Mouse (Mus musculus): ENCODE data around the gene Crybg2. TPM values are rescaled to one million over a fixed set of nuclear protein-coding genes. Genes with fewer than 3 reads are reported as not detected.

Crybg2 gene
- polyA plus RNA-seq, 1 experiment, result not detected

GRCm38 (mm10) chr4:134017201-134017865 lies 43.3 kb upstream of the Crybg2 start:
- Histone ChIP-seq H3K79me2 (ENCODE audit: control insufficient read depth, insufficient read depth) (no peaks in the 10 kb centered on the region), H3K27me3 (ENCODE audit: control insufficient read depth, insufficient read depth, insufficient read length) (peaks cover 52% of the 10 kb centered on the region), H3K79me3 (ENCODE audit: low read depth) (no peaks in the 10 kb centered on the region), H3K36me3 (ENCODE audit: control insufficient read depth, insufficient read depth) (no peaks in the 10 kb centered on the region), H3ac (ENCODE audit: control insufficient read depth, insufficient read length, low read depth) (no peak overlapping the region), H3K4me3 (ENCODE audit: insufficient read depth, poor library complexity, severe bottlenecking) (no peak overlapping the region)
- TF ChIP-seq MAX (IDR thresholded peaks at IDR 0.05), result no peak
- no peak for TF ChIP-seq USF1 (IDR thresholded peaks at IDR 0.05; ENCODE audit: low read depth)
- no peak for TF ChIP-seq CTCF (IDR thresholded peaks at IDR 0.05; ENCODE audit: control insufficient read depth, insufficient read depth, insufficient read length)
- no peak for TF ChIP-seq FOSL1 (IDR thresholded peaks at IDR 0.05; ENCODE audit: insufficient read depth, low read length, poor library complexity, severe bottlenecking)
- no peak for TF ChIP-seq MYOG (IDR thresholded peaks at IDR 0.05; ENCODE audit: control insufficient read depth, extremely low read depth, insufficient read length)
- TF ChIP-seq MYOD1 (IDR thresholded peaks at IDR 0.05; ENCODE audit: control insufficient read depth, insufficient read length, low read depth), result no peak
- no peak for TF ChIP-seq CEBPB (IDR thresholded peaks at IDR 0.05; ENCODE audit: low read depth)

DNA sequence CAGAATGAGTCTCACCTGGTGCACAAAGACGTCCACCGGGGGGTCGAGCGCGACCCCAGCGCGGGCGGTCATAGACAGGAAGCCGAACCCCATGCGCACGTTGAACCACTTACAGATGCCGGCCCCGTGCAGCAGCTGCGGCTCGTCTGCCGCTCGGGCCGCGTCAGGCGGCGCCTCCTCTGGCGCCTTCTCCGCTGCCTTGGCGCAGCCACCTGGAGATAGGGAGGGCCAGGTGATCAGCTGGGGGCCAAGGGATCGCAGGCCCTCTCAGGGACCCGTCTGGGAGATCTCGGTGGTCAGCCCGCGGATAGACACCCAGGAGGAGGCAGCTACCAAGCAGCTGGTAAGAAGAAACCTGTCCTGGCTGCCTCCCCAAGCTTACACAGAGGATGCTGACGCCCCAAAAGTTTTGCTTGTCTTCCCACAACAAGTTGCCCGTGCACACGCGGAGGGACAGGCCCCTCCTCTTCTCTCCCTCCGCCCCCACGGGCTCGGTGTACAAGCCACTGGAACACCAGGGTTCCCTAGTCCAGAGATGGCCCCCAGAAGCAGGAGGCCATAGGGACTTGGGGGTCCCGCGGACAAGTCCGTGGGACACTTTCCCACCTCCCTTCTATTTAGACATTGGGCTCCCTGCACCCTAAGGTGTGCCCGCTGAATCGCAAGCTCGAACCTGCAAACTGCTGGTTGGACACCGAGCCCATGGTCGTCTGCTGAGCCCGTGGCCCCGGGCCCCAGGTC lies 42.4 kb upstream of the Crybg2 start:
- Histone ChIP-seq H3ac (ENCODE audit: control insufficient read depth, insufficient read length, low read depth) (no peak overlapping the region), H3K79me3 (ENCODE audit: low read depth) (no peaks in the 10 kb centered on the region), H3K79me2 (ENCODE audit: control insufficient read depth, insufficient read depth) (no peaks in the 10 kb centered on the region), H3K4me3 (ENCODE audit: insufficient read depth, poor library complexity, severe bottlenecking) (no peak overlapping the region), H3K36me3 (ENCODE audit: control insufficient read depth, insufficient read depth) (no peaks in the 10 kb centered on the region), H3K27me3 (ENCODE audit: control insufficient read depth, insufficient read depth, insufficient read length) (peaks cover 44% of the 10 kb centered on the region)
- TF ChIP-seq CTCF (IDR thresholded peaks at IDR 0.05; ENCODE audit: control insufficient read depth, insufficient read depth, insufficient read length) (no peak), MYOG (IDR thresholded peaks at IDR 0.05; ENCODE audit: control insufficient read depth, extremely low read depth, insufficient read length) (no peak), USF1 (IDR thresholded peaks at IDR 0.05; ENCODE audit: low read depth) (no peak), FOSL1 (IDR thresholded peaks at IDR 0.05; ENCODE audit: insufficient read depth, low read length, poor library complexity, severe bottlenecking) (no peak), MYOD1 (IDR thresholded peaks at IDR 0.05; ENCODE audit: control insufficient read depth, insufficient read length, low read depth) (no peak)

GRCm38 (mm10) chr4:134018779-134019145 lies 41.9 kb upstream of the Crybg2 start, which contains the start of gene Lin28a:
Lin28a (minus strand) TSS chr4:134018841.
- peaks cover 45% of the 10 kb centered on the region for H3K27me3 ChIP-seq (ENCODE audit: control insufficient read depth, insufficient read depth, insufficient read length)
- TF ChIP-seq CEBPB (IDR thresholded peaks at IDR 0.05; ENCODE audit: low read depth) (no peak), CTCF (IDR thresholded peaks at IDR 0.05; ENCODE audit: control insufficient read depth, insufficient read depth, insufficient read length) (no peak), MYOD1 (IDR thresholded peaks at IDR 0.05; ENCODE audit: control insufficient read depth, insufficient read length, low read depth) (no peak), MAX (IDR thresholded peaks at IDR 0.05) (no peak), FOSL1 (IDR thresholded peaks at IDR 0.05; ENCODE audit: insufficient read depth, low read length, poor library complexity, severe bottlenecking) (no peak), MYOG (IDR thresholded peaks at IDR 0.05; ENCODE audit: control insufficient read depth, extremely low read depth, insufficient read length) (no peak)
- H3K4me3 ChIP-seq (ENCODE audit: insufficient read depth, poor library complexity, severe bottlenecking), result no peak within 1 kb of the TSS
- H3K79me2 ChIP-seq (ENCODE audit: control insufficient read depth, insufficient read depth), result no peaks in the 10 kb centered on the region
- no peak within 1 kb of the TSS for H3ac ChIP-seq (ENCODE audit: control insufficient read depth, insufficient read length, low read depth)
- H3K36me3 ChIP-seq (ENCODE audit: control insufficient read depth, insufficient read depth), result no peaks in the 10 kb centered on the region
- H3K79me3 ChIP-seq (ENCODE audit: low read depth), result no peaks in the 10 kb centered on the region

- no peaks in the 10 kb centered on the region for H3K36me3 ChIP-seq (ENCODE audit: control insufficient read depth, insufficient read depth)
- H3ac ChIP-seq (ENCODE audit: control insufficient read depth, insufficient read length, low read depth), result no peak overlapping the region
- peaks cover 45% of the 10 kb centered on the region for H3K27me3 ChIP-seq (ENCODE audit: control insufficient read depth, insufficient read depth, insufficient read length)
- H3K79me2 ChIP-seq (ENCODE audit: control insufficient read depth, insufficient read depth), result no peaks in the 10 kb centered on the region
- no peaks in the 10 kb centered on the region for H3K79me3 ChIP-seq (ENCODE audit: low read depth)
- no peak for TF ChIP-seq CTCF (IDR thresholded peaks at IDR 0.05; ENCODE audit: control insufficient read depth, insufficient read depth, insufficient read length)
- no peak for TF ChIP-seq FOSL1 (IDR thresholded peaks at IDR 0.05; ENCODE audit: insufficient read depth, low read length, poor library complexity, severe bottlenecking)
- TF ChIP-seq CEBPB (IDR thresholded peaks at IDR 0.05; ENCODE audit: low read depth), result no peak
- no peak for TF ChIP-seq MYOG (IDR thresholded peaks at IDR 0.05; ENCODE audit: control insufficient read depth, extremely low read depth, insufficient read length)
- no peak for TF ChIP-seq USF1 (IDR thresholded peaks at IDR 0.05; ENCODE audit: low read depth)
- TF ChIP-seq MYOD1 (IDR thresholded peaks at IDR 0.05; ENCODE audit: control insufficient read depth, insufficient read length, low read depth), result no peak
- TF ChIP-seq MAX (IDR thresholded peaks at IDR 0.05), result no peak
- no peak overlapping the region for H3K4me3 ChIP-seq (ENCODE audit: insufficient read depth, poor library complexity, severe bottlenecking)
Observed at GRCm38 (mm10) chr4:134019210-134019609, 41.4 kb upstream of the Crybg2 start.

- Histone ChIP-seq H3K4me3 (ENCODE audit: insufficient read depth, poor library complexity, severe bottlenecking) (no peak overlapping the region), H3K36me3 (ENCODE audit: control insufficient read depth, insufficient read depth) (no peaks in the 10 kb centered on the region), H3ac (ENCODE audit: control insufficient read depth, insufficient read length, low read depth) (no peak overlapping the region), H3K79me3 (ENCODE audit: low read depth) (no peaks in the 10 kb centered on the region), H3K79me2 (ENCODE audit: control insufficient read depth, insufficient read depth) (no peaks in the 10 kb centered on the region), H3K27me3 (ENCODE audit: control insufficient read depth, insufficient read depth, insufficient read length) (peaks cover 44% of the 10 kb centered on the region)
- TF ChIP-seq USF1 (IDR thresholded peaks at IDR 0.05; ENCODE audit: low read depth) (no peak), CTCF (IDR thresholded peaks at IDR 0.05; ENCODE audit: control insufficient read depth, insufficient read depth, insufficient read length) (no peak), CEBPB (IDR thresholded peaks at IDR 0.05; ENCODE audit: low read depth) (no peak), MYOD1 (IDR thresholded peaks at IDR 0.05; ENCODE audit: control insufficient read depth, insufficient read length, low read depth) (no peak), FOSL1 (IDR thresholded peaks at IDR 0.05; ENCODE audit: insufficient read depth, low read length, poor library complexity, severe bottlenecking) (no peak), MAX (IDR thresholded peaks at IDR 0.05) (no peak), MYOG (IDR thresholded peaks at IDR 0.05; ENCODE audit: control insufficient read depth, extremely low read depth, insufficient read length) (no peak)
Observed at GRCm38 (mm10) chr4:134019641-134020351, 40.8 kb upstream of the Crybg2 start.
